Mouse (Mus musculus) lung, postnatal 0 days (tissue): ENCODE results near the gene Snrpd3. TPM values are rescaled to one million over a fixed set of nuclear protein-coding genes. Genes with fewer than 3 reads are reported as not detected.

Source experiments
- ATAC-seq: fragments of 200-750 bp; cut with Nextera tagmentation; 2 replicates; pipeline ENCODE4 v1.8.0; 2017; ENCODE audit warnings: moderate library complexity
- DNase-seq: peaks from one replicate; pipeline ENCODE4 v3.0.0-alpha.2; 2016; ENCODE audit warnings: low spot score
- H3K27ac ChIP-seq: fragments of 300-500 bp; sonication (generic); 2 replicates; pipeline ENCODE4 v1.5.1; 2014; ENCODE audit warnings: antibody characterized with exemption, mild to moderate bottlenecking, low read length, mixed read lengths
- H3K27me3 ChIP-seq: fragments of 300-500 bp; sonication (generic); replicated peaks from 2 replicates; pipeline ENCODE4 v1.6.1; 2014; ENCODE audit warnings: low read length, mixed read lengths; ENCODE audit not compliant: insufficient read depth
- H3K36me3 ChIP-seq: fragments of 300-500 bp; sonication (generic); 2 replicates; pipeline ENCODE4 v1.6.1; 2014; ENCODE audit warnings: low read length, mixed read lengths; ENCODE audit not compliant: insufficient read depth
- H3K4me1 ChIP-seq: fragments of 300-500 bp; sonication (generic); 2 replicates; pipeline ENCODE4 v1.6.1; 2014; ENCODE audit warnings: antibody characterized with exemption, low read depth, low read length, mixed read lengths; ENCODE audit not compliant: insufficient read depth
- H3K4me2 ChIP-seq: fragments of 300-500 bp; sonication (generic); replicated peaks from 2 replicates; pipeline ENCODE4 v1.6.1; 2014; ENCODE audit warnings: low read depth, mild to moderate bottlenecking, low read length, moderate library complexity, mixed read lengths
- H3K4me3 ChIP-seq: fragments of 300-500 bp; sonication (generic); 2 replicates; pipeline ENCODE4 v1.5.1; 2014; ENCODE audit warnings: low read depth, low read length
- H3K9ac ChIP-seq: fragments of 300-500 bp; sonication (generic); replicated peaks from 2 replicates; pipeline ENCODE4 v1.6.1; 2014; ENCODE audit warnings: low read depth, mild to moderate bottlenecking
- H3K9me3 ChIP-seq: fragments of 300-500 bp; sonication (generic); 2 replicates; pipeline ENCODE4 v1.6.1; 2016; ENCODE audit warnings: low read length, mixed read lengths
- CTCF ChIP-seq: IDR thresholded peaks from 2 replicates; pipeline ENCODE4 v1.5.1; 2016; ENCODE audit warnings: antibody characterized with exemption, mild to moderate bottlenecking
- EP300 ChIP-seq: IDR thresholded peaks from 2 replicates; pipeline ENCODE4 v1.6.1; 2016; ENCODE audit warnings: antibody characterized with exemption, mild to moderate bottlenecking, control low read depth
- WGBS: fragments of 180-500 bp; shearing (Covaris S2); extraction: QIAGEN DNeasy Blood & Tissue Kit; methylation state at CpG from one replicate; pipeline ENCODE4 v1.1.7; 2014; 5-methylcytosine and 5-hydroxymethylcytosine counted together
- polyA plus RNA-seq: library from polyadenylated mRNA; unstranded; fragments of >200 nt; fragmentation: Nextera tagmentation; extraction: Ambion mirVana; gene quantifications from 2 replicates; pipeline ENCODE4 v1.2.1, GENCODE M21; 2015

The Snrpd3 gene
- polyA plus RNA-seq, 1 experiment from 2014 or later, result 61.6 TPM

- Histone ChIP-seq H3K36me3 (no peaks in the 10 kb centered on the region), H3K4me2 (no peak overlapping the region), H3K4me3 (no peak overlapping the region), H3K9ac (no peak overlapping the region), H3K4me1 (peaks cover 12% of the 10 kb centered on the region; the same call in 1 of the 2 replicates), H3K27me3 (peaks cover 16% of the 10 kb centered on the region), H3K27ac (no peak overlapping the region), H3K9me3 (no peaks in the 10 kb centered on the region)
- DNase-seq (no peak), ATAC-seq (no peak)
- TF ChIP-seq EP300 (no peak), CTCF (no peak)
- WGBS, result 69% methylated on average over 6 of the region's 6 CpGs
Measured at GRCm38 (mm10) chr10:75555557-75555956, 38.2 kb downstream of the Snrpd3 start.

GRCm38 (mm10) chr10:75556026-75556425 lies 38.7 kb downstream of the Snrpd3 start:
- Histone ChIP-seq H3K27me3 (peaks cover 19% of the 10 kb centered on the region), H3K36me3 (no peaks in the 10 kb centered on the region), H3K9me3 (no peaks in the 10 kb centered on the region), H3K4me1 (peaks cover 9% of the 10 kb centered on the region; the same call in 1 of the 2 replicates), H3K9ac (no peak overlapping the region), H3K27ac (no peak overlapping the region), H3K4me3 (no peak overlapping the region), H3K4me2 (no peak overlapping the region)
- DNase-seq (no peak), ATAC-seq (no peak)
- 44% methylated on average over 9 of the region's 9 CpGs for WGBS
- TF ChIP-seq EP300 (no peak), CTCF (no peak)

- H3K4me1 ChIP-seq, result peaks cover 5% of the 10 kb centered on the region; the same call in 1 of the 2 replicates
- no peak overlapping the region for H3K4me2 ChIP-seq
- DNase-seq (no peak), ATAC-seq (no peak)
- H3K9ac ChIP-seq, result no peak overlapping the region
- H3K27me3 ChIP-seq, result peaks cover 19% of the 10 kb centered on the region
- 45% methylated on average over 3 of the region's 3 CpGs for WGBS
- no peaks in the 10 kb centered on the region for H3K9me3 ChIP-seq
- TF ChIP-seq CTCF, result no peak
- TF ChIP-seq EP300, result no peak
- no peaks in the 10 kb centered on the region for H3K36me3 ChIP-seq
- no peak overlapping the region for H3K4me3 ChIP-seq
- no peak overlapping the region for H3K27ac ChIP-seq
Measured at GRCm38 (mm10) chr10:75558515-75558914, 41.2 kb downstream of the Snrpd3 start.

GRCm38 (mm10) chr10:75559041-75559675 lies 41.8 kb downstream of the Snrpd3 start:
- peaks cover 19% of the 10 kb centered on the region for H3K27me3 ChIP-seq
- peaks cover 5% of the 10 kb centered on the region; the same call in 1 of the 2 replicates for H3K4me1 ChIP-seq
- no peaks in the 10 kb centered on the region for H3K9me3 ChIP-seq
- no peak overlapping the region for H3K9ac ChIP-seq
- no peak overlapping the region for H3K27ac ChIP-seq
- 9% methylated on average over 14 of the region's 14 CpGs for WGBS
- H3K36me3 ChIP-seq, result no peaks in the 10 kb centered on the region
- TF ChIP-seq EP300 (no peak), CTCF (no peak)
- ATAC-seq (no peak), DNase-seq (no peak)
- peak overlapping the region; percentile 81 for H3K4me2 ChIP-seq
- H3K4me3 ChIP-seq, result peak overlapping the region; percentile 47; the same call in 1 of the 2 replicates

- peak within 1 kb of the TSS; percentile 47 for H3K4me3 ChIP-seq
- TF ChIP-seq EP300 (no peak), CTCF (no peak)
- ATAC-seq (peak; percentile 56), DNase-seq (peak; percentile 52)
- no peak within 1 kb of the TSS for H3K27ac ChIP-seq
- H3K4me2 ChIP-seq, result peak within 1 kb of the TSS; percentile 81
- H3K27me3 ChIP-seq, result peaks cover 19% of the 10 kb centered on the region
- no peaks in the 10 kb centered on the region for H3K36me3 ChIP-seq
- no peaks in the 10 kb centered on the region for H3K9me3 ChIP-seq
- WGBS, result under 1% methylated on average over 65 of the region's 75 CpGs
- peaks cover 5% of the 10 kb centered on the region; the same call in 1 of the 2 replicates for H3K4me1 ChIP-seq
- no peak within 1 kb of the TSS; the same call in 1 of the 2 replicates for H3K9ac ChIP-seq
Measured at GRCm38 (mm10) chr10:75559676-75560548, 42.6 kb downstream of the Snrpd3 start, which contains the start of gene Lrrc75b. Gene Lrrc75b, minus strand, starts transcription at chr10:75560330.

GRCm38 (mm10) chr10:75560549-75560899 lies 43.2 kb downstream of the Snrpd3 start:
- H3K4me3 ChIP-seq, result no peak overlapping the region
- no peak for DNase-seq
- H3K9me3 ChIP-seq, result no peaks in the 10 kb centered on the region
- H3K36me3 ChIP-seq, result no peaks in the 10 kb centered on the region
- no peak overlapping the region for H3K9ac ChIP-seq
- H3K4me1 ChIP-seq, result peaks cover 5% of the 10 kb centered on the region; the same call in 1 of the 2 replicates
- ATAC-seq, result peak; percentile 16; the same call in 1 of the 2 replicates
- 20% methylated on average over 6 of the region's 6 CpGs for WGBS
- H3K27me3 ChIP-seq, result peaks cover 19% of the 10 kb centered on the region
- peak overlapping the region; percentile 81 for H3K4me2 ChIP-seq
- no peak overlapping the region for H3K27ac ChIP-seq
- no peak for TF ChIP-seq EP300
- TF ChIP-seq CTCF, result no peak
